Mouse (Mus musculus): Measurements from ENCODE around the gene Ppp1cc.

The Ppp1cc gene

DNA sequence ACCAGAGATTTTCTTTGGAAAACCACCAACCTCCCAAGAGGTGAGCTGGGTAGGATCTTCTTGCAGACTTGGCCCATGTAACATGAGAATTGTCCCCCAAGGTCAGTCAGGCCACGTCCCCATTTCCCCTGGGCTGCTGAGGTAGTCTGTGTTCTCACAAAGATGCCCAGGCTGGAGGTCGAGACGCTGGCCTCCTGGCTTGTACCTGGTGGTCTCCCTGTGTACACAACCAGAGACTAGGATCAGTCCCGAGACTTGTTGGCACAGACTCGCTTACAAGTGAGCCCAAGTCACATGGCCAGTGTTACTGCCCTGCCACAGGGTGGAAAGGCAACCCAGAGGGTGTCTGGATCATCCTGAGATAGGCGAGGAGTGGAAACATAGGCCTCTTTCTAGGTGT lies 43.8 kb downstream of the Ppp1cc start:
- in situ Hi-C loops (cut with MboI; ENCODE audit: unreplicated experiment in 2 of 2), result loop anchor here in 1 of 2 experiments (25.0 kb wide), 1 partner anchor 1135 kb away; the partner anchor contains the start of gene Bcl7a

GRCm38 (mm10) chr5:122204180-122204579 lies 46.1 kb downstream of the Ppp1cc start:
- in situ Hi-C loops (cut with MboI; ENCODE audit: unreplicated experiment in 2 of 2), result loop anchor here in 1 of 2 experiments (25.0 kb wide), 1 partner anchor 1133 kb away; the partner anchor contains the start of gene Bcl7a

- in situ Hi-C loops (cut with MboI; ENCODE audit: unreplicated experiment in 2 of 2), result loop anchor here in 1 of 2 experiments (25.0 kb wide), 1 partner anchor 1131 kb away; the partner anchor contains the start of gene Bcl7a
Observed at GRCm38 (mm10) chr5:122206475-122206874, 48.4 kb downstream of the Ppp1cc start, which contains the start of gene Hvcn1. Hvcn1 (plus strand) TSS chr5:122206804.

GRCm38 (mm10) chr5:122208909-122209308 lies 50.8 kb downstream of the Ppp1cc start:
- in situ Hi-C loops (cut with MboI; ENCODE audit: unreplicated experiment in 2 of 2), result loop anchor here in 1 of 2 experiments (25.0 kb wide), 1 partner anchor 1128 kb away; the partner anchor contains the start of gene Bcl7a

DNA sequence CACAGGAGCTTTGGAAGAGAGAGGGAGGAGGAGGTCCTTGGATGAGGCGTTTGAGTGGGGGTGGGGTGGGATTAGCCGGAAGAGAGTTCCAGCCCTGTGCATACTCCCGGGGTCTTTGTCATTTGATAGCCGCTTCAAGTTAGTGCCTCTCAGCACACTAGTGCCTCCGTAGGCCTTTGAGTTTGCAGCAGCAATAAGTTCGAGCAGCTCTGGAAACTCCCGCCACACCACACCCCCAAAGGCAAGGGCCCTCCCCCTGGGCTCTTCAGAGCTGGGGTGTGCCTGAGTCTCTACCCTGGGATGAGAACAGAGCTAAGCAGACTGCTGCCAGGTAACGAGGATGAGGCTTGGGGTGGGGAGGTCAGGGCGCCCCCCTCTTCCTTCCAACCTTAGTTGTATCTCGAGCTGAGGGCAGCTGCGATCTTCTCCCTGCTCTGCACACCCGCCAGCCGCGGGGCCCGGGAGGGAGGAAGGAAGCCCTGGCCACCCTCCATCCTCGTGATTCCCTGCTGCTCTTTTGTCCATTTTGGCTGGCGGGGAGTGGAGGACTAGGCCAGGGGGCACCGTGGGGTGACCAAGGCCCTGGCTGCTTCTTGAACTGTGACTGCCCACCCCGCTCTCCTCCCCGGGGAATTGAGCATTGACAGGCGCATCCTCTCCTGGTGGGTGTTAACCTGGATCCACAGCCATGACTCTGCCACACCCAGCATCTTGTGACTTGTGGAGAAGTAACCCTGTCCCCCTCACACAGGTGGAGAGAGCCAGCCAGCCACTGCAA lies 51.7 kb downstream of the Ppp1cc start:
- in situ Hi-C loops (cut with MboI; ENCODE audit: unreplicated experiment in 2 of 2), result loop anchor here (5.0 to 25.0 kb wide), 3 partner anchors 53 to 1128 kb away; partner anchors contain the start of genes Bcl7a (in 1 of the 2), Ccdc63 (in 1 of the 2) and Tctn1 (in 1 of the 2)

GRCm38 (mm10) chr5:122210890-122211289 lies 52.8 kb downstream of the Ppp1cc start:
- in situ Hi-C loops (cut with MboI; ENCODE audit: unreplicated experiment in 2 of 2), result loop anchor here (5.0 to 25.0 kb wide), 3 partner anchors 51 to 1126 kb away; partner anchors contain the start of genes Bcl7a (in 1 of the 2), Ccdc63 (in 1 of the 2) and Tctn1 (in 1 of the 2)

DNA sequence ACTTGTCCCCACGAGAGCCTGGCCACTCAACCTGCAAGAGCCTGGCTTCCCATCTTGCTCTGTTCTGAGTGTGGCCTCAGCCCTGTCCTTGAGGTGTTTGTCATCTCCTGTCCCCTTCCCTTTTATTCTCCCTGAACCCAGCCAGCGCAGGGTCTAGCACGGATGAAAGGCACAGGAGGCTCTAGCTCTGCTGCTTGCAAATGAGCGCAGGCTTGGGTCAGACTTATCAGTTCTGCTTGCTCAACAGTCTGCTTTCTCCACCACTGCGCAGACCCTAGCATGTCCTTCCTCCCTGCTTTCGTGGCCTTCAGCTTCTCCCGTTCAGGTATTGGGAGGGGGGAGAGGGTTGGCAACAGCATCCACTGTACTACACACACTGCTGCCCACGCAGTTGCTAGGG lies 54.0 kb downstream of the Ppp1cc start:
- in situ Hi-C loops (cut with MboI; ENCODE audit: unreplicated experiment in 2 of 2), result loop anchor here (5.0 to 25.0 kb wide), 3 partner anchors 50 to 1125 kb away; partner anchors contain the start of genes Bcl7a (in 1 of the 2), Ccdc63 (in 1 of the 2) and Tctn1 (in 1 of the 2)

DNA sequence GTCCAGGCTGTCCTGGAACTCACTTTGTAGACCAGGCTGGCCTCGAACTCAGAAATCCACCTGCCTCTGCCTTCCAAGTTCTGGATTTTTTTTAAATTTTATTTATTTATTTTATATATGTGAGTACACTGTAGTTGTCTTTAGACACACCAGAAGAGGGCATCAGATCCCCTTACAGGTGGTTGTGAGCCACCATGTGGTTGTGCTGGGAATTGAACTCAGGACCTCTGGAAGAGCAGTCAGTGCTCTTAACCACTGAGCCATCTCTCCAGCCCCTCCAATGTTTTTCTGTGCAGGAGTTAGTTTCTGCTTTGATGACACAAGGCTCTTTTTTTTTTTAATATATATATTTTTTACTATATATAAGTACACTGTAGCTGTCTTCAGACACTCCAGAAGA lies 54.7 kb downstream of the Ppp1cc start:
- in situ Hi-C loops (cut with MboI; ENCODE audit: unreplicated experiment in 2 of 2), result loop anchor here (5.0 to 25.0 kb wide), 3 partner anchors 49 to 1124 kb away; partner anchors contain the start of genes Bcl7a (in 1 of the 2), Ccdc63 (in 1 of the 2) and Tctn1 (in 1 of the 2)

DNA sequence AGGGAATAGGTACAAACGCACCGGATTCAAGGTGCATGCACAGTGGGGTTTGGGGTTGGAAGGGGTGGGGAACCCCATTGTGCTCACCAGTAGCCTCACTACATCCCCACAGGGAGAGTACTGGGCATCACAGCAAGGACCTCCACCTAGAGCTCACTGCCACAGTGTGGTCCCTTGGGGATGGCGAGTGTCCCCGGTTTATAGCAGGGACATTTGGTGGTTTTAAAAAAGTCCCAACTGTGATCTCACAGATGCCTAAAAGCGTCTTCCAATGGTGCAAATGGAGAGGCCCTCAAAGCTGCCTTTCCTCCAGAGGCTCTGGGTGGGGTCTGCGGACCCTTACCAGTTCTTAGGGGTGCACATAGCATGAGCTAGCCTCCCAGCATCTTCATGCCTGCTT lies 55.8 kb downstream of the Ppp1cc start:
- in situ Hi-C loops (cut with MboI; ENCODE audit: unreplicated experiment in 2 of 2), result loop anchor here (5.0 to 25.0 kb wide), 3 partner anchors 48 to 1123 kb away; partner anchors contain the start of genes Bcl7a (in 1 of the 2), Ccdc63 (in 1 of the 2) and Tctn1 (in 1 of the 2)

DNA sequence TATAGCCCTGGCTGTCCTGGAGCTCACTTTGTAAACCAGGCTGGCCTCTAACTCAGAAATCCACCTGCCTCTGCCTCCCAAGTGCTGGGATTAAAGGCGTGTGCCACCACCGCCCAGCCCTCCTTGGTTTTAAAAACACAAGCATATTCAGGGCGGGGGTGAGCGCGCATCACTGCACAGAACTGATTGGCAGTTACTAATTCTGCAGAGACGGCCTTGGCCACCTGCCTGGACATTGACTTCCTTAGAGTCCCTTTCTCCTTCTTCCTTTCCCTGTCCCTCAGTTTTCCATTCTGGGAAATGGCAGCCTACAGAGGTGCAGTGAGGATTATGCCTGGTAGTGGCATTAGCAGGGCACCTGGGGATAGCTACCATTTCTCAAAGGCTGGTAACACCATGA lies 59.6 kb downstream of the Ppp1cc start:
- in situ Hi-C loops (cut with MboI; ENCODE audit: unreplicated experiment in 2 of 2), result loop anchor here in 1 of 2 experiments (25.0 kb wide), 1 partner anchor 1120 kb away; the partner anchor contains the start of gene Bcl7a

DNA sequence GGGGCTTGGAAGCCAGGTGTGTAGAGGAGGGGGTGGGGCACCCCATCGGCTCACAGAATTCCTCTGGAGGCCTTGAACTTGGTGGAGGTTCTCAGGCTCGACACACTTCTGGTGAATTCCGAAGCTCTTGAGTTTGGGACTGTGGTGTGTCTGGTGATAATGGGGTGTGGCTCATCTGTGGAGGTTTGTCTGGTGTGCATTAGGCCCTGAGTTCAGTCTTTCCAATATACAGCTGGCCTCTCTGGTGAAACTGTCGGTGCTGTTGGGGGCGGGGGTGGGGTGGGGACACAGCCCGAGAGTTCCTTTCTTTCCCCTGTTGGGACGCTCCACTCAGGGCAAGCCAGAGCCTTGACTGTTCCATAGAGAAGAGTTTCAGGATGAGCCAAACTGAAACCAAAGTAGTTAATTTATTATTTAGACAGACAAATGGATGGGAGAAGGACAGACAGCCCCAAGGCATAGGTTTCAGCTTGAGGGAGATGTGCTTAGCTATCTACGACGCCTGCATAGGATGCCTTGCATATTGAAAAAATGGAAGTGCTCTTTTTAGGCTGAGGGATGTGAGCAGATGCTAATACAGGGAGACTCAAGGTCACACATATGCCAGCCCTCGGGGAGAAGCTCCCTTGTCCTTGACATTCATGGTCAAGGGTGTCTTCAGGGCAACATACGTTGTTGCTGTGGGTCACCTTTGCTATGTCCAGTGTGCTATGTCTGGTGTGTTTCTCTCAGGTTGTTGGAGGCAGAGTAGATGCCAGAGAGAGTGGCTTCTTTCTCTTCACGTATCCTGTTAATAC lies 60.2 kb downstream of the Ppp1cc start:
- in situ Hi-C loops (cut with MboI; ENCODE audit: unreplicated experiment in 2 of 2), result loop anchor here in 1 of 2 experiments (25.0 kb wide), 1 partner anchor 1119 kb away; the partner anchor contains the start of gene Bcl7a

- in situ Hi-C loops (cut with MboI; ENCODE audit: unreplicated experiment in 2 of 2), result loop anchor here in 1 of 2 experiments (25.0 kb wide), 1 partner anchor 1118 kb away; the partner anchor contains the start of gene Bcl7a
Observed at GRCm38 (mm10) chr5:122218928-122219327, 60.9 kb downstream of the Ppp1cc start.

DNA sequence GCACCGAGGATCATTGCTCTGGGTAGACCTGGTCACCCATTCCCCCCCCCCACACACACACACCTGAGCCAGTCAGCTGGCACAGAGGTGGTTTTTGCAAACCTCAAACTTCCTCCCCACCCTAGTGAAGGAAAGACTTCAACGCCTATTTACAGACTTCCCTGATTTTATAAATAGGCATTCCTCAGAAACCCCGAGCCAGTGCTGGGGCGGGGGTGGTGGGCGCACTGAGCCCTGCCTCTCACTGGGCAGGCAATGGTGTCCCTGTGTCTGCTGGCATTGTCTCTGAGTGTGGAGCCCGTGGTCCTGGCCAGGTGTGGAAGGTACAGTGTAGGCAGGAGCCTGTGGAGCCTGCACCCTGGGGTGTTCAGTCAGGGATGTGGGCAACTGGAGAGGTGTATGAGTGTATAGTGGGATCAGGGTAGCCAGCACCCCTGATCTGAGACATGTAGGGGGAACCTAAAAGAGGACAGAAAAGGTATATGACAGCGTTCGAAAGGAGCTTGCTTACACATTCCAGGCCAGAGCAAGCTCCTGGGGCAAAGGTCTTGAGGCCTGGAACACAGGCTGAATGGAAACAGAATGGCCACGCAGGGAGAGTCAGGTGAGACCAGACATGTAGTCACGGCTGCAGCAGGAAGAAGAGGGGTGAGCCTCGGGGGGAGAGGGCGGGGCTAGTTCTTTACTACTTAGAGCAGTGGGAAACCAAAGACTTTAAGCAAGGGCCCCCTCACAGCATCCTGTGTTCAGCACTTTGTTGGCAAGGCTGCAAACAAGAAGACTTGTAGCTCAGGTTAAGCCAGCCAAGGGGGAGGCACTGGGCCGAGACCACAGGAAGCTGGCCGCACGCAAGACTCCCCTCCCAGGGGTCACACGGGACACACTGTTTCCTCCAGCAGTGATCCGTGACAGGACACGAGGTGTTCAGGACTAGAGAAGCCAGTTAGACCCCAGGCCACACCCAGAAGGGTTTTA lies 61.9 kb downstream of the Ppp1cc start:
- in situ Hi-C loops (cut with MboI; ENCODE audit: unreplicated experiment in 2 of 2), result loop anchor here (5.0 to 25.0 kb wide), 3 partner anchors 33 to 1117 kb away; partner anchors contain the start of genes Bcl7a (in 1 of the 2) and Sh2b3 (in 1 of the 2)

GRCm38 (mm10) chr5:122221085-122221484 lies 63.0 kb downstream of the Ppp1cc start:
- in situ Hi-C loops (cut with MboI; ENCODE audit: unreplicated experiment in 2 of 2), result loop anchor here (5.0 to 25.0 kb wide), 3 partner anchors 34 to 1116 kb away; partner anchors contain the start of genes Bcl7a (in 1 of the 2) and Sh2b3 (in 1 of the 2)

GRCm38 (mm10) chr5:122224291-122224690 lies 66.2 kb downstream of the Ppp1cc start:
- in situ Hi-C loops (cut with MboI; ENCODE audit: unreplicated experiment in 2 of 2), result loop anchor here (5.0 to 25.0 kb wide), 3 partner anchors 37 to 1113 kb away; partner anchors contain the start of genes Bcl7a (in 1 of the 2) and Sh2b3 (in 1 of the 2)

All from v-Abl transformed pro-B cells (cell line).